Mouse (Mus musculus) midbrain, embryonic 15.5 days (tissue): ENCODE data around the gene N4bp3. TPM values are rescaled to one million over a fixed set of nuclear protein-coding genes. Genes with fewer than 3 reads are reported as not detected.
"Not testable (repeated sequence)": the region's sequence is repeated elsewhere in the genome, so short reads cannot be mapped to it uniquely, and the experiment has no call there.

Experiments used
- ATAC-seq: fragments of 200-750 bp; cut with Nextera tagmentation; replicated peaks from 2 replicates; pipeline ENCODE4 v1.8.0; 2017; ENCODE audit warnings: moderate TSS enrichment
- H3K27ac ChIP-seq: fragments of 300-500 bp; sonication (generic); 2 replicates; pipeline ENCODE4 v1.5.1; 2015; ENCODE audit warnings: mild to moderate bottlenecking, inconsistent platforms
- H3K27me3 ChIP-seq: fragments of 300-500 bp; sonication (generic); replicated peaks from 2 replicates; pipeline ENCODE4 v1.6.1; 2015; ENCODE audit warnings: inconsistent platforms
- H3K36me3 ChIP-seq: fragments of 300-500 bp; sonication (generic); replicated peaks from 2 replicates; pipeline ENCODE4 v1.6.1; 2015; ENCODE audit warnings: inconsistent platforms
- H3K4me1 ChIP-seq: fragments of 300-500 bp; sonication (generic); 2 replicates; pipeline ENCODE4 v1.6.1; 2015; ENCODE audit warnings: inconsistent platforms
- H3K4me2 ChIP-seq: fragments of 300-500 bp; sonication (generic); 2 replicates; pipeline ENCODE4 v1.6.1; 2015; ENCODE audit warnings: inconsistent platforms, mild to moderate bottlenecking, moderate library complexity
- H3K4me3 ChIP-seq: fragments of 300-500 bp; sonication (generic); 2 replicates; pipeline ENCODE4 v1.5.1; 2015; ENCODE audit warnings: mild to moderate bottlenecking, inconsistent platforms
- H3K9ac ChIP-seq: fragments of 300-500 bp; sonication (generic); 2 replicates; pipeline ENCODE4 v1.6.1; 2015; ENCODE audit warnings: mild to moderate bottlenecking, inconsistent platforms
- H3K9me3 ChIP-seq: fragments of 300-500 bp; sonication (generic); 2 replicates; pipeline ENCODE4 v1.6.1; 2016; ENCODE audit warnings: inconsistent platforms
- WGBS: fragments of 180-500 bp; shearing (Covaris S2); methylation state at CpG from one replicate; pipeline ENCODE4 v1.1.7; 2015; ENCODE audit warnings: mixed read lengths; 5-methylcytosine and 5-hydroxymethylcytosine counted together
- polyA plus RNA-seq: library from polyadenylated mRNA; unstranded; fragments of >200 nt; fragmentation: Nextera tagmentation; extraction: Ambion mirVana; gene quantifications from 2 replicates; pipeline ENCODE4 v1.2.1, GENCODE M21; 2015

Gene N4bp3
- polyA plus RNA-seq, 1 experiment from 2014 or later: 21.1 TPM

- WGBS: 75% methylated on average over 2 of the region's 2 CpGs
- no peak overlapping the region for H3K4me3 ChIP-seq
- ATAC-seq: no peak
- no peaks in the 10 kb centered on the region for H3K4me1 ChIP-seq
- H3K9me3 ChIP-seq: no peaks in the 10 kb centered on the region
- no peak overlapping the region for H3K27ac ChIP-seq
- H3K4me2 ChIP-seq: no peak overlapping the region
- H3K27me3 ChIP-seq: no peaks in the 10 kb centered on the region
- no peaks in the 10 kb centered on the region for H3K36me3 ChIP-seq
- no peak overlapping the region for H3K9ac ChIP-seq
These were observed 20.7 kb upstream of the N4bp3 start for GRCm38 (mm10) chr11:51671376-51671775.

GRCm38 (mm10) chr11:51670846-51671245, 20.2 kb upstream of the N4bp3 start:
- Histone ChIP-seq H3K4me2 (no peak overlapping the region), H3K4me1 (no peaks in the 10 kb centered on the region), H3K9ac (no peak overlapping the region), H3K36me3 (no peaks in the 10 kb centered on the region), H3K27ac (no peak overlapping the region), H3K27me3 (no peaks in the 10 kb centered on the region), H3K4me3 (no peak overlapping the region), H3K9me3 (no peaks in the 10 kb centered on the region)
- WGBS: 93% methylated on average over 7 of the region's 7 CpGs
- no peak for ATAC-seq

GRCm38 (mm10) chr11:51664747-51665146, 14.1 kb upstream of the N4bp3 start:
- not testable (repeated sequence) for H3K27ac ChIP-seq
- 95% methylated on average over 7 of the region's 7 CpGs for WGBS

GRCm38 (mm10) chr11:51662632-51663031, 12.0 kb upstream of the N4bp3 start:
- WGBS: 76% methylated on average over 7 of the region's 7 CpGs
- H3K27ac ChIP-seq: no peak overlapping the region
- no peaks in the 10 kb centered on the region for H3K9me3 ChIP-seq
- H3K4me1 ChIP-seq: no peaks in the 10 kb centered on the region
- no peaks in the 10 kb centered on the region for H3K36me3 ChIP-seq
- no peak overlapping the region for H3K9ac ChIP-seq
- H3K4me2 ChIP-seq: no peak overlapping the region
- H3K27me3 ChIP-seq: no peaks in the 10 kb centered on the region
- no peak overlapping the region for H3K4me3 ChIP-seq
- no peak for ATAC-seq

More at GRCm38 (mm10) chr11:51664747-51665146, 14.1 kb upstream of the N4bp3 start:
- H3K9me3 ChIP-seq, H3K36me3 ChIP-seq, ATAC-seq, H3K27me3 ChIP-seq, H3K4me3 ChIP-seq, H3K4me2 ChIP-seq, H3K9ac ChIP-seq, H3K4me1 ChIP-seq: not testable (repeated sequence)

GRCm38 (mm10) chr11:51661867-51662365, 11.3 kb upstream of the N4bp3 start:
- Histone ChIP-seq H3K27me3 (no peaks in the 10 kb centered on the region), H3K4me1 (no peaks in the 10 kb centered on the region), H3K9ac (no peak overlapping the region), H3K4me2 (no peak overlapping the region), H3K36me3 (no peaks in the 10 kb centered on the region), H3K4me3 (no peak overlapping the region), H3K9me3 (no peaks in the 10 kb centered on the region), H3K27ac (no peak overlapping the region)
- no peak for ATAC-seq
- 75% methylated on average over 16 of the region's 16 CpGs for WGBS

- Histone ChIP-seq H3K27ac (no peak overlapping the region), H3K27me3 (no peaks in the 10 kb centered on the region), H3K9ac (no peak overlapping the region), H3K4me3 (no peak overlapping the region), H3K4me1 (no peaks in the 10 kb centered on the region), H3K36me3 (no peaks in the 10 kb centered on the region), H3K4me2 (no peak overlapping the region), H3K9me3 (no peaks in the 10 kb centered on the region)
- WGBS: 77% methylated on average over 6 of the region's 6 CpGs
- no peak for ATAC-seq
These were observed 8.1 kb upstream of the N4bp3 start for GRCm38 (mm10) chr11:51658705-51659104.

GRCm38 (mm10) chr11:51658291-51658690, 7.6 kb upstream of the N4bp3 start:
- no peak overlapping the region for H3K27ac ChIP-seq

GRCm38 (mm10) chr11:51656798-51657521, 6.3 kb upstream of the N4bp3 start:
- H3K36me3 ChIP-seq: no peaks in the 10 kb centered on the region
- H3K27ac ChIP-seq: no peak overlapping the region
- H3K9me3 ChIP-seq: no peaks in the 10 kb centered on the region
- H3K9ac ChIP-seq: no peak overlapping the region
- ATAC-seq: no peak
- no peak overlapping the region for H3K4me3 ChIP-seq
- 84% methylated on average over 10 of the region's 10 CpGs for WGBS
- no peak overlapping the region for H3K4me2 ChIP-seq
- no peaks in the 10 kb centered on the region for H3K4me1 ChIP-seq
- no peaks in the 10 kb centered on the region for H3K27me3 ChIP-seq

More at GRCm38 (mm10) chr11:51658291-51658690, 7.6 kb upstream of the N4bp3 start:
- 67% methylated on average over 7 of the region's 7 CpGs for WGBS
- H3K4me2 ChIP-seq: no peak overlapping the region
- no peaks in the 10 kb centered on the region for H3K4me1 ChIP-seq
- H3K36me3 ChIP-seq: no peaks in the 10 kb centered on the region
- no peak overlapping the region for H3K9ac ChIP-seq
- H3K4me3 ChIP-seq: no peak overlapping the region
- H3K9me3 ChIP-seq: no peaks in the 10 kb centered on the region
- ATAC-seq: no peak
- H3K27me3 ChIP-seq: no peaks in the 10 kb centered on the region

- peaks cover 4% of the 10 kb centered on the region; the same call in 1 of the 2 replicates for H3K27me3 ChIP-seq
- H3K4me3 ChIP-seq: no peak overlapping the region
- H3K9me3 ChIP-seq: no peaks in the 10 kb centered on the region
- no peak overlapping the region for H3K27ac ChIP-seq
- 92% methylated on average over 3 of the region's 3 CpGs for WGBS
- H3K36me3 ChIP-seq: no peaks in the 10 kb centered on the region
- H3K9ac ChIP-seq: no peak overlapping the region
- ATAC-seq: no peak
- H3K4me2 ChIP-seq: no peak overlapping the region
- peaks cover 11% of the 10 kb centered on the region for H3K4me1 ChIP-seq
These were observed 4.2 kb upstream of the N4bp3 start for GRCm38 (mm10) chr11:51654891-51655290.

- 94% methylated on average over 6 of the region's 6 CpGs for WGBS
- no peak overlapping the region for H3K9ac ChIP-seq
- ATAC-seq: no peak
These were observed 3.1 kb upstream of the N4bp3 start for GRCm38 (mm10) chr11:51653736-51654135.

GRCm38 (mm10) chr11:51652889-51653418, 2.3 kb upstream of the N4bp3 start:
- no peak overlapping the region for H3K9ac ChIP-seq
- 89% methylated on average over 4 of the region's 4 CpGs for WGBS
- no peaks in the 10 kb centered on the region for H3K9me3 ChIP-seq
- no peak overlapping the region for H3K4me3 ChIP-seq
- H3K27me3 ChIP-seq: peaks cover 14% of the 10 kb centered on the region
- no peak overlapping the region for H3K4me2 ChIP-seq
- H3K36me3 ChIP-seq: no peaks in the 10 kb centered on the region
- no peak overlapping the region for H3K27ac ChIP-seq
- H3K4me1 ChIP-seq: peaks cover 26% of the 10 kb centered on the region
- ATAC-seq: no peak

More at GRCm38 (mm10) chr11:51653736-51654135, 3.1 kb upstream of the N4bp3 start:
- H3K4me1 ChIP-seq: peaks cover 23% of the 10 kb centered on the region
- peaks cover 14% of the 10 kb centered on the region for H3K27me3 ChIP-seq
- H3K4me2 ChIP-seq: no peak overlapping the region
- H3K4me3 ChIP-seq: no peak overlapping the region
- H3K9me3 ChIP-seq: no peaks in the 10 kb centered on the region
- no peak overlapping the region for H3K27ac ChIP-seq
- no peaks in the 10 kb centered on the region for H3K36me3 ChIP-seq

- Histone ChIP-seq H3K4me2 (peak overlapping the region; percentile 97), H3K9me3 (no peaks in the 10 kb centered on the region), H3K27ac (0 out of 2 replicates have a peak overlapping the region, but pooled peaks have one; percentile 15), H3K9ac (peak overlapping the region; percentile 64), H3K4me1 (peaks cover 26% of the 10 kb centered on the region), H3K36me3 (no peaks in the 10 kb centered on the region), H3K27me3 (peaks cover 14% of the 10 kb centered on the region), H3K4me3 (peak overlapping the region; percentile 76)
- ATAC-seq: 0 out of 2 replicates have a peak, but pooled peaks have one; percentile 8
- WGBS: under 1% methylated on average over 30 of the region's 30 CpGs
These were observed 381 bp downstream of the N4bp3 start for GRCm38 (mm10) chr11:51650261-51650660.

- WGBS: 6% methylated on average over 7 of the region's 7 CpGs
- no peak for ATAC-seq
- peak overlapping the region; percentile 76 for H3K4me3 ChIP-seq
- H3K9ac ChIP-seq: peak overlapping the region; percentile 64
- no peaks in the 10 kb centered on the region for H3K36me3 ChIP-seq
- H3K4me1 ChIP-seq: peaks cover 26% of the 10 kb centered on the region
- peak overlapping the region; percentile 97 for H3K4me2 ChIP-seq
- peaks cover 14% of the 10 kb centered on the region for H3K27me3 ChIP-seq
- no peaks in the 10 kb centered on the region for H3K9me3 ChIP-seq
- no peak overlapping the region for H3K27ac ChIP-seq
These were observed 798 bp downstream of the N4bp3 start for GRCm38 (mm10) chr11:51649889-51650199.
